Mouse (Mus musculus) megakaryocyte progenitor cell, adult 5-6 weeks (primary cell): ENCODE measurements around the gene Bcor. TPM values are rescaled to one million over a fixed set of nuclear protein-coding genes. Genes with fewer than 3 reads are reported as not detected.
A peak's percentile ranks its signal among the peaks of the same experiment; 100 is the strongest.

Experiments
- ATAC-seq: replicated peaks from 2 replicates; pipeline ENCODE4 v1.8.0; 2016; ENCODE audit warnings: mild to moderate bottlenecking, moderate TSS enrichment, inconsistent platforms; ENCODE audit not compliant: poor library complexity
- total RNA-seq, 2 experiments: library from RNA; stranded (forward) in 1 of 2; stranded (reverse) in 1 of 2; fragments of 157-497, 149-512 nt in 1 of 2; fragments of 200-1000 nt in 1 of 2; gene quantifications; 2 replicates each; pipeline versions ENCODE4 v1.2.3 to v1.2.4; 2015 to 2017

The Bcor gene
- total RNA-seq, 2 experiments from 2014 or later = 24.7 to 42.7 TPM

DNA sequence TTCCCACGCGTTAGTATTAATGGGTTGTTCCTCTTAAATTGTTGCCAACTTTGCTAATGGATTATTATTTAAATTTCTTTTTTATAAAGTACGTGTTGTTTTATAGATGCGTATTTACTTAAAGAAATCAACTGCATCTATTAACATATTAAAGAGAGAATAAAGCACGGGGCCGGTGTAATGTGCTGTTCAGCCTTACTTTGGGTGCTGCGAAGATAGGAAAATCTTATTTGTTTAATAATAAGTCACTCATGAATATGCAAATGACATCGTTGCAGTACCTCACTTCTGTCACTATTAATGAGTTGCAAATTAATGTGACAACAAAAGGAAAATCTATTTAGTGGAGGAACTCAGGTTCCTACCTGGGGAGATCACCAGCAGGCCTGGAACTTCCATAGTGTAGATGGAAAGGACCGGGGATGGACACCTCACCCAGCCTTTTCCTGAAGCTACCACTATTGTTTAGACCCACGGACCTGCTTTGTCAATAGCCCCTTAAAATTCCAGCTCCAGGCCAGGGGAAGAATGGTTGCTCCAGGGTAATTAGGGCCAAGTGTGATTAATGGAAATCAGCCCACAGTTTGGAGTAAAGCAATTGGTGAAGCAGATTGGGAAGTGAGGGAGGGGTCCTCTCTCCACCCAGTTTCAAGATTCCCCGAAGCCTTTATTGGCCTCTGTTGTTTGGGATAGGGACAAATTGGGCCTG lies 152.2 kb downstream of the Bcor start:
- ATAC-seq = no peak

DNA sequence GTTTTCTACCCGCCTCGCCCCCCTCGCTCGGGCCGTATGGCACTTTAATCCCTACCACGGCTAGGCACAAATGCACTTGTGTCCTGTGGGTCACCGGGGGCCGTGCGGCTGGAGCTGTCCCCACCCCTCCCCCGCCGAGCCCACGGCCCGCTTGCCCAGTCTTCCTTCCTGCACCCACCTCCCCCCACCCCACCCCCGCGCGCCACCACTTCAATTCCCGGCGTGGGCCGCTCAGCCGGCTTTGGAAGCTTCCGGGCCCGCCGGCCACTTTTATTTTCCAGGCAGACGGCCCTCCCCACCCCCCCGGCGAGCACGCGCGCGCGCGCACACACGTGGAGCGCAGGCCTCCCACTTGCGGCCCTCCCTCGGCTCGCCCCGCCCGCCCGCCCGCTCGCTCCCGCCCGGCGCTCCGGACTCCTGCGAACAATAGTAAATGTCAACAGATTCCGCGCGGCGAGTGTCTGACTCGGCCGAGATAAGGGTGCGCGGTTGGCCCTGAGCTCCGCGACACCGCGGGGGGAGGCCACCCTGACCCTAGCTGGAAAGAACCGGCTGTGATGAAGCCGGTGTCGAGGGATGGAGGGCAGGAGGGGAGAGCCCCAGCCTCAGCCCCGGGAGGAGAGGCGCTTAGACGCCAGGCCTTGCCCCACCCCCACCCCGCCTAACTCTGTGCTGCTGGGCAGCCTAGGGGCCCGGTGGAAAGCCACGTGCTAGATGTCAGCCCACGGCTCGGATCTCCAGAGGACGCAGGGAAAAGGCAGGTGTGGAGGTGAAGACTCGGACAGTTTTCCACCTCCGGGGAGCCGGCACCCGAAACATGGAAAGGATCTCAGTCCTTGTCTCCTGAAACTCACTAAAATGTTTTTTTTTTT lies 153.0 kb downstream of the Bcor start:
- ATAC-seq = peak; percentile 56

DNA sequence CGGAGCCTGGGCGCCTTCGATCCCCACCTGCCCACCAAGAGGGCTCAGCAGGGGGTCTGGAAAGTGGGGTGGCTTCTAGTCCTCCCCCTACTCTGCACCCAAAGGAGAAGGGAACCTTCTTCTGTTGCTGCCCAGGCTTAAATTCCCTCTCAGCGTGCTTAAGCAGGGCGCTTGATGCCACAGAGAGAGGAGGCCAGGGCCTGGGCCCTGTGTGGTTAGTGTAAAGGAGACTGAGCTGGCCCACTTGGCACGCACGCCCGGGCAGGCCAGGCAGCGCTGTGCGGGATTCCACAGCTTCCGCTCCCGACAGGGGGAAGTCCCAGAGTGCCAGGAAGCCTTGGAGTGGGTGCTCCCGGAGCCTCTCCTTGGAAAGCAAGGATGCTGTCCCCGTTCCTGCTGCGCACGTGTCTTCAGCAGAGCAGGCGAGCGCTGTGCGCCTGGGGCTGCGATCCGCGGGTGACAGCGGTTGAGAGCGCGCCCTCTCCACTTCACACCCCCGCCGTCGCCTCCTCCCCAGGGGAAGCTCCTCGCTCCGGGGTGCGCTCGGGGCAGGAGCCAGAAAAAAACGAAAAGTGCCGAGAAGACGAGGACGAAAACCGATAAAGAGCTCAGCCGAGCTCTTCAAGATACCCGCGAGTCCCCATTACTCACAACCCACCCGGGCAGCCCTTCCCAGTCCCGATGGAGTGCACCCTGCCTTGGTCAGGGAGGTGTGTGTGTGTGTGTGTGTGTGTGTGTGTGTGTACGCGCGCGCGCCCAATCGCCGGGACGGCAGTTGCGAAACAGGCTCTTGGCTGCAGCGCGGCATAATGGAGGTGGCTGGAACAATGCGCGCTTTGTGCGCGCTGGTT lies 153.9 kb downstream of the Bcor start:
- peak; percentile 24 for ATAC-seq

GRCm38 (mm10) chrX:12005181-12006030 lies 154.7 kb downstream of the Bcor start:
- ATAC-seq = peak; percentile 29

GRCm38 (mm10) chrX:12004416-12004815 lies 155.7 kb downstream of the Bcor start:
- no peak for ATAC-seq

DNA sequence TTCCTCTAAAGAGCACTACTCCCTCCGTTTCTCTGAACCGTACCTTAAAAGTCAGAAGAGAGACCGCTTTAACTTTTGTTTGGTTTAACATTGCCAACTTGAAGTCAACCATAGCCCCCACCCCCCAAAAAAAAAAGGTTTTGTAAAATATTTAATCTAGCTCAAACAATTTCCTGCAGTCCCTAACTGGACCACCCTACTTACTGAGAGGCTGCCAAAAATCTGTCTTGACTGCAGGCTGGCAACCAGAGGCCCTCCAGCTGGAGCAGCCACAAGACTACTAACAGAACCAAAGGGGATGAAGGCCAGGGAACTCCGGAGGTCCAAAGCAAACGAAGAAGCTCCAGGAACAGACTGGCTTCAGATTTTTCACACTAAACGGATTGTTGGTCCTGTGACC lies 156.2 kb downstream of the Bcor start:
- ATAC-seq = no peak

GRCm38 (mm10) chrX:12003539-12003938 lies 156.6 kb downstream of the Bcor start:
- ATAC-seq = peak; percentile 24

DNA sequence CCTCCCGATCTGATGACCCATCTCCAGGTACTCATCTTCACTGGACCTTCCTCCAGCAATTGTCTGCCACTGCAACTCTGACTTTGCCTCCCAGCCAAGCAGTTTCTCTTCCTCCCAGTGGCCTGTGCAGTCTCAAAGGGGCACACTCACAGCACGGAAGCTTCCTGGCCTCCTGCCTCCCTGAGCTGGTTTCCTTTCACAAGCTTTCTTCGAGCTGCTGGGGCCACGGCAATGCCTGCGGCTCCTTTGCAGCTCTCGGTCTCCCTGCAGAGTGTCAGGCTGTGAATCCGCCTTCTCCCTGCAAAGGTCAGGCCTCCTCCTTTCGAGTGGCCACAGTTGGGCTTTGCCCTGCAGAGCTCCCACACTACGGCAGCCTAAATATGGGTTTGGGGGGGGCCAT lies 157.0 kb downstream of the Bcor start:
- ATAC-seq = no peak

GRCm38 (mm10) chrX:12002596-12002995 lies 157.6 kb downstream of the Bcor start:
- ATAC-seq = no peak

DNA sequence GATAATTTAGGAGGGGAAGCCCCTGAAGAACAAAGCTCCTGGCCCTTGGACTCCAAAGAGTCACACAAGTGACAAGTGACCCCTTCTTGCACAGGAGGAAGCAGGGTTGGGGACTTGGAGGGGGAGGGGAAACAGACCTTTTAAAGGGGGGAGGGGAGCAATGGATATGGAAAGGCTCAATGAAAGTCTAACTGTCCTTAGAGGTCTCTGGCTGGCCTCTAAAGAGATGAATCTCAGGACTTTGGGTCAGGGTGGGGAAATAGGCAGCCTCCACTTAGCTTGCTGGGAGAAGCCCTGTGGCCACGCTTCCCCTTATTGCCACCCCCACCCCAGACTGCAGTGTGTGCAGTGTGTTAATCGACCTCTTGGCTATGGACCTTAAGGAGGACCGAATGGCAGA lies 158.2 kb downstream of the Bcor start:
- no peak for ATAC-seq

GRCm38 (mm10) chrX:12001336-12001735 lies 158.8 kb downstream of the Bcor start:
- no peak for ATAC-seq

GRCm38 (mm10) chrX:12000620-12001019 lies 159.5 kb downstream of the Bcor start:
- no peak for ATAC-seq

GRCm38 (mm10) chrX:11999951-12000350 lies 160.2 kb downstream of the Bcor start:
- ATAC-seq = no peak

GRCm38 (mm10) chrX:11998934-11999336 lies 161.2 kb downstream of the Bcor start:
- ATAC-seq = peak; percentile 81

DNA sequence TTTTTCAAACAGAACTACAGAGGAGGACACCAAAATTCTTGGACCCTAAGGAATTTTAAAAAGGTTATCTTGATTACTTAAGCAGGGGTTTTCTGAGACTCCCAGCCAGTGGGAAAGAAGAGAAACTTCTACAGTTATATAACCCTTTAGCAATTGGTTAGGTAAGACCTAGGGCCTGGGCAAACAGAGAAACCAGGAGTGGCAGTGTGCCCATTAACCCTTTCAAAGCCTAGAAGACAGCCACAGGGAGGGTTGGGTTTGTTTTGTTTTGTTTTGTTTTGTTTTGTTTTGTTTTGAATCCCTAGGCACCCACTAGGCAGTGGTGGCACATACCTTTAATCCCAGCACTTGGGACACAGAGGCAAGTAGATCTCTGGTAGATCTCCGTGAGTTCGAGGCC lies 163.3 kb downstream of the Bcor start:
- peak; percentile 25; the same call in 1 of the 2 replicates for ATAC-seq

- no peak for ATAC-seq
These were observed 163.7 kb downstream of the Bcor start for GRCm38 (mm10) chrX:11996489-11996888.

- peak; percentile 48 for ATAC-seq
These were observed 166.3 kb downstream of the Bcor start for GRCm38 (mm10) chrX:11993641-11994419.

DNA sequence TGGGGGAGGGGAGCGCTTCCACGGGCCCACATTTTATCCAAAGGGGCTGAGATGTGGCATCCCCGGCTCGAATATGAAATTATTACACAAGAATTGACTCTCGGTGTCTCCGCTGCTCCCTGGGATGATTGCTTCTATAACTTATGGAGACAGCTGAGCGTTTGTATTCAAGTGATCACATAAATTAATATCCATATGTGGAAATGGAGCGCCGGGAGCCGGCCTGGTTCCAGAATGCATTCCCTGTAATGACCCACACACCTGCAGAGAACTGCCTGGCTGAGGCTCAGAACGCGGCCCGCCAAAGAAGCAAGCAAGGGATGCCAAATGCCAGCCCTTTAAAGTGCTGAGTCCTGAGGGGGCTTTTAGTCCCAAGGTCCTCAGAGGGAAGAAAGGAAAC lies 170.7 kb downstream of the Bcor start:
- no peak for ATAC-seq

- ATAC-seq = no peak
These were observed 171.8 kb downstream of the Bcor start for GRCm38 (mm10) chrX:11988191-11988896.
